ENCODE assay signal across 8 mouse cellular contexts in genomic region chr16:30601046-30601832, GRCm38 (mm10). TPM values are rescaled to one million over a fixed set of nuclear protein-coding genes. Genes with fewer than 3 reads are reported as not detected.
A peak's percentile ranks its signal among the peaks of the same experiment; 100 is the strongest.
DNase-seq lines count a peak whose midpoint lies in the region; ATAC-seq lines count a peak whose summit lies in the region.

No protein-coding gene starts in this region.

- no peaks in the 10 kb centered on the region for H3K36me3 ChIP-seq in hindbrain, embryonic 14.5 days (replicated peaks; ENCODE audit: control insufficient read depth, insufficient read depth)

- ATAC-seq in hindbrain, embryonic 14.5 days (ENCODE audit: low FRiP score), result peak; percentile 3; the same call in 1 of the 2 replicates

- H3K9me3 ChIP-seq in hindbrain, embryonic 14.5 days (ENCODE audit: control insufficient read depth, low read length), result no peaks in the 10 kb centered on the region

- H3K27ac ChIP-seq in hindbrain, embryonic 14.5 days, result peak overlapping the region; percentile 74; the same call in 1 of the 2 replicates

- peaks cover 25% of the 10 kb centered on the region for H3K4me1 ChIP-seq in hindbrain, embryonic 14.5 days (replicated peaks; ENCODE audit: control insufficient read depth, insufficient read depth, low read length)

- H3K4me2 ChIP-seq in hindbrain, embryonic 14.5 days (replicated peaks), result peak overlapping the region; percentile 97

- H3K27me3 ChIP-seq in hindbrain, embryonic 14.5 days (ENCODE audit: control insufficient read depth, insufficient read depth, low read length), result peaks cover 13% of the 10 kb centered on the region

- DNase-seq in adrenal gland, adult 18-20 months (ENCODE audit: low spot score in 2 of 2), result peak; percentile 65 to 68
- peak; percentile 48 for DNase-seq in cerebellum, adult 9-10 months
- peak; percentile 55 to 72 for DNase-seq in frontal cortex, postnatal 36 days (ENCODE audit: low spot score in 2 of 2)
- peak; percentile 54 for DNase-seq in hindbrain, embryonic 14.5 days (ENCODE audit: low spot score)
- peak; percentile 45 to 82 for DNase-seq in left cerebral cortex, postnatal 25 days (ENCODE audit: low spot score in 2 of 2)
- DNase-seq in mesoderm, embryonic 11.5 days (ENCODE audit: low read depth, low spot score), result peak; percentile 63
- DNase-seq in spleen, postnatal 10 days (ENCODE audit: low spot score in 2 of 2), result peak; percentile 47 to 74
- no peak for DNase-seq in urinary bladder, adult 2 months (ENCODE audit: low spot score)

- intact Hi-C loops in left cerebral cortex, postnatal 25 days (cut with DNase I), result loop anchor here (2.0 to 5.0 kb wide), 3 partner anchors 61 to 328 kb away; no protein-coding TSS in a partner anchor

- 5% methylated on average over 42 of the region's 42 CpGs for WGBS in hindbrain, embryonic 14.5 days

- H3K9ac ChIP-seq in hindbrain, embryonic 14.5 days, result peak overlapping the region; percentile 75

- peak overlapping the region; percentile 71 for H3K4me3 ChIP-seq in hindbrain, embryonic 14.5 days (replicated peaks; ENCODE audit: low read length)

RNA-seq across cellular contexts. Expression of gene Fam43a, which starts 1.7 kb away (rescaled TPM):
- 10 to 100 TPM; 24.6 to 30.9 TPM for total RNA-seq in adrenal gland, adult 18-20 months (2021)
- 10.2 and 10.7 TPM in 2 replicates for polyA plus RNA-seq in hindbrain, embryonic 14.5 days (2014; fragmentation: Nextera tagmentation; extraction: Ambion mirVana)
- total RNA-seq in left cerebral cortex, postnatal 25 days (2021), result 10 to 100 TPM; 11.8 to 14.2 TPM
- polyA plus RNA-seq in urinary bladder, adult 2 months (2012; rRNA removed), result 9.3 and 9.7 TPM in 2 replicates

RNA-seq across cellular contexts. Expression of gene Lsg1, which starts 13.8 kb away (rescaled TPM):
- total RNA-seq in adrenal gland, adult 18-20 months (2021), result 10 to 100 TPM; 38.5 to 39.5 TPM
- polyA plus RNA-seq in hindbrain, embryonic 14.5 days (2014; fragmentation: Nextera tagmentation; extraction: Ambion mirVana), result 44.3 and 50.0 TPM in 2 replicates
- 10 to 100 TPM; 16.6 to 17.9 TPM for total RNA-seq in left cerebral cortex, postnatal 25 days (2021)
- 22.0 and 22.5 TPM in 2 replicates for polyA plus RNA-seq in urinary bladder, adult 2 months (2012; rRNA removed)

RNA-seq across cellular contexts. Expression of gene Tmem44, which starts 50.6 kb away (rescaled TPM):
- total RNA-seq in adrenal gland, adult 18-20 months (2021), result 1 to 10 TPM; 3.7 to 4.2 TPM
- polyA plus RNA-seq in hindbrain, embryonic 14.5 days (2014; fragmentation: Nextera tagmentation; extraction: Ambion mirVana), result 63.9 and 76.4 TPM in 2 replicates
- total RNA-seq in left cerebral cortex, postnatal 25 days (2021), result 10 to 100 TPM; 66.5 to 73.7 TPM
- 6.2 and 6.3 TPM in 2 replicates for polyA plus RNA-seq in urinary bladder, adult 2 months (2012; rRNA removed)

Comparison
In these comparisons a context has a peak if more than half of its experiments do, and no peak if none do; other contexts are left out.
1. RNA of gene Tmem44, which starts 50.6 kb away (total RNA-seq): 66.5 to 73.7 TPM in left cerebral cortex, postnatal 25 days; 3.7 to 4.2 TPM in adrenal gland, adult 18-20 months; every median in the first group is over 10 times any median in the second.